Mouse (Mus musculus): Measurements from ENCODE around the gene Naxe.

GRCm38 (mm10) chr3:88074351-88074750, 16.1 kb upstream of the Naxe start:
- no peak for TF ChIP-seq CTCF (IDR thresholded peaks at IDR 0.05; ENCODE audit: borderline replicate concordance, extremely low read depth, insufficient read depth, insufficient read length)
- no peak for TF ChIP-seq POLR2A (IDR thresholded peaks at IDR 0.05; ENCODE audit: borderline replicate concordance, extremely low read depth, insufficient read depth, insufficient read length, poor library complexity, severe bottlenecking)
